Mouse (Mus musculus): ENCODE measurements around the gene Zkscan5.

GRCm38 (mm10) chr5:145212216-145212615 lies 7.9 kb downstream of the Zkscan5 start:
- TF ChIP-seq CTCF (IDR thresholded peaks at IDR 0.05; ENCODE audit: low read depth, low read length): no peak
- no peak for TF ChIP-seq POLR2A (IDR thresholded peaks at IDR 0.05; ENCODE audit: borderline replicate concordance, low read depth, low read length)
